Mouse (Mus musculus): ENCODE data around the gene Nptn.

Gene Nptn

GRCm38 (mm10) chr9:58581958-58582540 lies at the start of gene Nptn:
Gene Nptn, plus strand, starts transcription at chr9:58582240.
- DNase-seq (ENCODE audit: low spot score in 2 of 2) = peak; percentile 97

GRCm38 (mm10) chr9:58533322-58533721 lies 48.7 kb upstream of the Nptn start:
- no peak for DNase-seq (ENCODE audit: low spot score in 2 of 2)

- peak; percentile 38 to 76 for DNase-seq (ENCODE audit: low spot score in 2 of 2)
Measured at GRCm38 (mm10) chr9:58534766-58535165, 47.3 kb upstream of the Nptn start.

GRCm38 (mm10) chr9:58535447-58536134 lies 46.4 kb upstream of the Nptn start:
- peak in 1 of 2 experiments; percentile 55 for DNase-seq (ENCODE audit: low spot score in 2 of 2)

GRCm38 (mm10) chr9:58537774-58538173 lies 44.3 kb upstream of the Nptn start:
- no peak for DNase-seq (ENCODE audit: low spot score in 2 of 2)

GRCm38 (mm10) chr9:58539886-58540285 lies 42.2 kb upstream of the Nptn start:
- DNase-seq (ENCODE audit: low spot score in 2 of 2) = peak; percentile 29 to 62

- peak; percentile 77 to 78 for DNase-seq (ENCODE audit: low spot score in 2 of 2)
Measured at GRCm38 (mm10) chr9:58541895-58542338, 40.1 kb upstream of the Nptn start.

- DNase-seq (ENCODE audit: low spot score in 2 of 2) = no peak
Measured at GRCm38 (mm10) chr9:58544879-58545324, 37.1 kb upstream of the Nptn start.

GRCm38 (mm10) chr9:58545428-58545827 lies 36.6 kb upstream of the Nptn start:
- no peak for DNase-seq (ENCODE audit: low spot score in 2 of 2)

- no peak for DNase-seq (ENCODE audit: low spot score in 2 of 2)
Measured at GRCm38 (mm10) chr9:58546630-58547360, 35.2 kb upstream of the Nptn start.

- no peak for DNase-seq (ENCODE audit: low spot score in 2 of 2)
Measured at GRCm38 (mm10) chr9:58548897-58549296, 33.1 kb upstream of the Nptn start.

GRCm38 (mm10) chr9:58549694-58550093 lies 32.3 kb upstream of the Nptn start:
- no peak for DNase-seq (ENCODE audit: low spot score in 2 of 2)

- DNase-seq (ENCODE audit: low spot score in 2 of 2) = no peak
Measured at GRCm38 (mm10) chr9:58550928-58551327, 31.1 kb upstream of the Nptn start.

GRCm38 (mm10) chr9:58552083-58552482 lies 30.0 kb upstream of the Nptn start:
- DNase-seq (ENCODE audit: low spot score in 2 of 2) = no peak

GRCm38 (mm10) chr9:58554056-58554907 lies 27.8 kb upstream of the Nptn start:
- DNase-seq (ENCODE audit: low spot score in 2 of 2) = no peak

- DNase-seq (ENCODE audit: low spot score in 2 of 2) = no peak
Measured at GRCm38 (mm10) chr9:58554908-58555684, 26.9 kb upstream of the Nptn start, which contains the start of gene Cd276. Gene Cd276, minus strand, starts transcription at chr9:58555437.

GRCm38 (mm10) chr9:58555685-58556414 lies 26.2 kb upstream of the Nptn start:
- no peak for DNase-seq (ENCODE audit: low spot score in 2 of 2)

GRCm38 (mm10) chr9:58556627-58557026 lies 25.4 kb upstream of the Nptn start:
- DNase-seq (ENCODE audit: low spot score in 2 of 2) = no peak

- DNase-seq (ENCODE audit: low spot score in 2 of 2) = no peak
Measured at GRCm38 (mm10) chr9:58557457-58558455, 24.3 kb upstream of the Nptn start.

Measured in thymus, postnatal 10 days (tissue).